Mouse (Mus musculus) kidney, embryonic 16.5 days (tissue): ENCODE results near the gene Fcgr4. TPM values are rescaled to one million over a fixed set of nuclear protein-coding genes. Genes with fewer than 3 reads are reported as not detected.
A peak's percentile ranks its signal among the peaks of the same experiment; 100 is the strongest.

Experiments used
- ATAC-seq: fragments of 200-750 bp; cut with Nextera tagmentation; 2 replicates; pipeline ENCODE4 v1.8.0; 2017; ENCODE audit warnings: moderate TSS enrichment; ENCODE audit not compliant: low FRiP score, low TSS enrichment
- H3K27ac ChIP-seq: fragments of 300-500 bp; sonication (generic); 2 replicates; pipeline ENCODE4 v1.5.1; 2014; ENCODE audit warnings: low read length
- H3K27me3 ChIP-seq: fragments of 300-500 bp; sonication (generic); 2 replicates; pipeline ENCODE4 v1.6.1; 2014; ENCODE audit warnings: low read length, control low read depth, mixed read lengths; ENCODE audit not compliant: insufficient read depth
- H3K36me3 ChIP-seq: fragments of 300-500 bp; sonication (generic); 2 replicates; pipeline ENCODE4 v1.6.1; 2014; ENCODE audit warnings: low read length, control low read depth, mixed read lengths; ENCODE audit not compliant: insufficient read depth
- H3K4me1 ChIP-seq: fragments of 300-500 bp; sonication (generic); 2 replicates; pipeline ENCODE4 v1.6.1; 2014; ENCODE audit warnings: low read length, control low read depth, mixed read lengths; ENCODE audit not compliant: insufficient read depth
- H3K4me2 ChIP-seq: fragments of 300-500 bp; sonication (generic); replicated peaks from 2 replicates; pipeline ENCODE4 v1.6.1; 2014; ENCODE audit warnings: low read depth, low read length
- H3K4me3 ChIP-seq: fragments of 300-500 bp; sonication (generic); 2 replicates; pipeline ENCODE4 v1.5.1; 2014; ENCODE audit warnings: mild to moderate bottlenecking, low read length
- H3K9ac ChIP-seq: fragments of 300-500 bp; sonication (generic); replicated peaks from 2 replicates; pipeline ENCODE4 v1.6.1; 2014; ENCODE audit warnings: low read length
- H3K9me3 ChIP-seq: fragments of 300-500 bp; sonication (generic); 2 replicates; pipeline ENCODE4 v1.6.1; 2016; ENCODE audit warnings: low read length, control low read depth
- WGBS: fragments of 180-500 bp; shearing (Covaris S2); extraction: QIAGEN DNeasy Blood & Tissue Kit; methylation state at CpG from one replicate; pipeline ENCODE4 v1.1.7; 2014; 5-methylcytosine and 5-hydroxymethylcytosine counted together
- polyA plus RNA-seq: library from polyadenylated mRNA; unstranded; fragments of >200 nt; fragmentation: Nextera tagmentation; extraction: Ambion mirVana; gene quantifications from 2 replicates; pipeline ENCODE4 v1.2.1, GENCODE M21; 2015

The Fcgr4 gene
- polyA plus RNA-seq, 1 experiment from 2014 or later, result 1.3 TPM

DNA sequence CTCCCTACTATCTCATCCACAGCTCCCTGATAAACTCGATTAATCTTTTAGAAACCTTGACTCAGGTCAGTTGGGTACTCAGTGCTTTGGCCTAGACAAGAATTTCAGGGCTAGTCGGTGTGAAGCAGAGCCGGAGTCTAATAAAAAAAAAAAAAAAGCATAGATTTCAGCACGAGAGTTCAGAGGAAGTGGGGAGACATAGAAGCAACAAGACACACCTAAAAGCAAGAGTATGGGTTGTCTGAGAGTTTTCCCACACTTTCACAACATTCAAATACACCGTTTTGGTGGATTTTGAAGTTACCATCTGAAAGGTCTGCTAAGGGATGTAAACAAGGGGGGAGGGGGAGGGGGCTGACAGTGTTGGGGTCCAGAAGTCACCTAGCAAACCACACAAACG, 13.6 kb upstream of the Fcgr4 start:
- no peaks in the 10 kb centered on the region for H3K4me1 ChIP-seq
- no peaks in the 10 kb centered on the region for H3K27me3 ChIP-seq
- H3K36me3 ChIP-seq, result no peaks in the 10 kb centered on the region
- ATAC-seq, result no peak
- no peak overlapping the region for H3K4me2 ChIP-seq
- no peak overlapping the region for H3K9ac ChIP-seq
- no peak overlapping the region for H3K4me3 ChIP-seq
- H3K27ac ChIP-seq, result no peak overlapping the region
- peaks cover under 1% of the 10 kb centered on the region; the same call in 1 of the 2 replicates for H3K9me3 ChIP-seq
- 63% methylated on average over 6 of the region's 6 CpGs for WGBS

DNA sequence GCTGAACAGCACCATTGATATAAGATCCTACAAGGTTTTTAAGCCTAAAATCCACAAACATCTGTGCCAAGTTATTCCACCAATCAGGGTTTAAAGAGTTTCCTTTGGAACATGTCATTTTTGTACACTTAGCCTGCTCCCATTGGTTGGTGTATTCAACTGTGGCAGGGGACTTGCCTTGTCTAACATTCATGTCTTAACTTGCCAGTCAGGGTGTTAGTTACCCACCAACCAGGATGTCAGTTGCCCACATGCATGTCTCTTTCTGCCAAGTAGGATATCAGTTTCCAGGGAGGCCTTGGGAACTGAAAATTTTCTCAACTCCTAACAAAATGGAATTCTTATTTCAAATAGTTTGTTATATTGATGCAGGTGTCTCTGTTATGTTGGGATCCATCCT, 13.1 kb upstream of the Fcgr4 start:
- ATAC-seq, result no peak
- H3K4me2 ChIP-seq, result no peak overlapping the region
- no peaks in the 10 kb centered on the region for H3K27me3 ChIP-seq
- H3K9me3 ChIP-seq, result peaks cover 3% of the 10 kb centered on the region; the same call in 1 of the 2 replicates
- H3K4me3 ChIP-seq, result no peak overlapping the region
- H3K36me3 ChIP-seq, result no peaks in the 10 kb centered on the region
- H3K27ac ChIP-seq, result no peak overlapping the region
- no peak overlapping the region for H3K9ac ChIP-seq
- no peaks in the 10 kb centered on the region for H3K4me1 ChIP-seq

DNA sequence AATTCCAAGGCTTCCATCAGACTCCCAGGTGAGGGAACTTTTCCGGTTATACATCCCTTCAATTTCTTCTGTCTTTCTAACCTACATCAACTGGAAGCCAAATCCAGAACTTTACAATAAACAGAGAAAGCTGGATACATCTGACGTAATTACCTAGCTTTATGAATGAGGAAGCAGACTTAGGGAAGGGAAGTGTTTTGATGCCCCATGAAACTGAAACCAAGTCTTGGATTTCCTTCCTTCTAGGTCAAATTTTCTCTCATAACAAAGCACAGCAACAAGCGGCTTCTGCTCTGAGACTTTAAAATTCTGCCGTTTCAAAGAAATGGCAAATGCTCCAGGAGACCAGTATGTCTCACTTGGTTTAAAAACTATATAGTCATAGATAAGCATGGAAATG, 12.4 kb upstream of the Fcgr4 start:
- 86% methylated on average over 4 of the region's 4 CpGs for WGBS

DNA sequence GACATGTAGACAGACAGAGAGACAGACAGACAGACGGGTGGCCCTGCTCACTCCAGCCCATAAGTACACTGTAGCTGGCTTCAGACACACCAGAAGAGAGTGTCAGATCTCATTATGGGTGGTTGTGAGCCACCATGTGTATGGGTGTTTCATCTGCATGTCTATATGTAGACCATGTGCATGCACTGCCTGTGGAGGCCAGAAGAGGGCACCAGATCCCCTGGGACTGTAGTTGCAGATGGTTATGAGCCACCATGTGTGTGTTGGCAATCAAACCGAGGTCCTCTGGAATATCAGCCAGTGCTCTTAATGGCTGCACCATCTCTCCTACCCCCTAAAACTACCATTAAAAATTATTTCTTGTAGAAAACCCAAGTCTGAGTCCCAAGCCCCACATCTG, 11.8 kb upstream of the Fcgr4 start:
- Histone ChIP-seq H3K36me3 (no peaks in the 10 kb centered on the region), H3K9ac (no peak overlapping the region), H3K27me3 (no peaks in the 10 kb centered on the region), H3K9me3 (peaks cover 3% of the 10 kb centered on the region; the same call in 1 of the 2 replicates), H3K4me3 (no peak overlapping the region), H3K27ac (no peak overlapping the region), H3K4me2 (no peak overlapping the region), H3K4me1 (no peaks in the 10 kb centered on the region)
- WGBS, result 88% methylated on average over 2 of the region's 2 CpGs
- no peak for ATAC-seq

More for the DNA sequence above, 12.4 kb upstream of the Fcgr4 start:
- no peaks in the 10 kb centered on the region for H3K4me1 ChIP-seq
- H3K27ac ChIP-seq, result no peak overlapping the region
- H3K9me3 ChIP-seq, result peaks cover 3% of the 10 kb centered on the region; the same call in 1 of the 2 replicates
- H3K4me2 ChIP-seq, result no peak overlapping the region
- H3K36me3 ChIP-seq, result no peaks in the 10 kb centered on the region
- H3K4me3 ChIP-seq, result no peak overlapping the region
- no peaks in the 10 kb centered on the region for H3K27me3 ChIP-seq
- no peak overlapping the region for H3K9ac ChIP-seq
- ATAC-seq, result no peak

DNA sequence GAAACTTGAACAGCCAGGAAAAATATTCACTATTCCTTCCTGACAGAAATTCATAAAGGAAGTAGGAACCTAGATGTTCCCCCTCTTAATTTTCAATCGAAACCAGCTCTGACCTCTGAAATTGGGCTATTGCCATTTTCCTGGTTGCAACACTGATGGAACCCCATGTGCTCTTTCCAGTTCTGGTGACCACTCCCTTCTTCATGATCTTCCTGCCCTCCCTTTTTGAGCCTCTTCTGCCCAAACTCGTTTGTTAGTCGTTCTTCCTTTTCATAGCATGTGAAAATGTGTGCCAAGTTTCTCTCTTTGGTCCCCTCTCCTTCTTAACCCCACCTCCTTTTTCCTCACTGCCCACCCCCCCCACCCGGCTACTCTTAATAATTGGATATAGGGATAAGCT, 7.0 kb upstream of the Fcgr4 start:
- Histone ChIP-seq H3K9me3 (peaks cover 3% of the 10 kb centered on the region; the same call in 1 of the 2 replicates), H3K27ac (no peak overlapping the region), H3K9ac (no peak overlapping the region), H3K4me2 (no peak overlapping the region), H3K4me3 (no peak overlapping the region), H3K36me3 (no peaks in the 10 kb centered on the region), H3K4me1 (no peaks in the 10 kb centered on the region), H3K27me3 (no peaks in the 10 kb centered on the region)
- 85% methylated on average over 4 of the region's 4 CpGs for WGBS
- no peak for ATAC-seq

DNA sequence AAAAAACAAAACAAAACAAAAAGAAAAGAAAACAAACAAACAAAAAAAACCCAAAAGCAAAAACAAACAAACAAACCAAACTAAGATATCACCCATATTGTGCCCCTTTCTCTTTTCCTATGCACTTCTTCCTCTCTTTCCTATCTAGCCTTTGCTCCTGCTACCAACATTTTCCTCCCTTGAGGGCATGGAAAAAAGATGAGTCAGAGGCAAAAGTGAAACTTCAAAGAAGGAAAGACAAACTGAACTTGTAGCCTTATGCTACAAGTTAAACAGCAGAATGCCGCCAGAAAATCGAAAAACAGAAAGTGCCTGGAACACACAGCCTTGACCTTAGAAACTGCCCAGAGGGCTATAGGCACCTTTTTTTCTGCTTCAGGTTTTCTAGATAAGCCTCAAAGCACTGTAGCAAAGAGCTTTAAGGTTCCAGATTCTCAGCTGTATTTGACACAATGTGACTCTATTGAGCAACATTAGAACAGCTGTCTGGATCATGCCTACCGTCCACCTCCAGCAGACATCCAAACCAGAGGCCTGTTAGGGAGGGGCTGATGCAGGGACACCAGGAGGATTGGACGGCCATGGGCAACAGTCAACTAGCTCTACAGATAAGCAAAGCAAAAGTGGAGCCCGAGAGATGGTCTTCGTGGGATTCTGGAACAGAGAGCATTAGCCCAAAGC, 1.9 kb upstream of the Fcgr4 start:
- no peak overlapping the region for H3K9ac ChIP-seq
- no peaks in the 10 kb centered on the region for H3K4me1 ChIP-seq
- 80% methylated on average over 6 of the region's 6 CpGs for WGBS

DNA sequence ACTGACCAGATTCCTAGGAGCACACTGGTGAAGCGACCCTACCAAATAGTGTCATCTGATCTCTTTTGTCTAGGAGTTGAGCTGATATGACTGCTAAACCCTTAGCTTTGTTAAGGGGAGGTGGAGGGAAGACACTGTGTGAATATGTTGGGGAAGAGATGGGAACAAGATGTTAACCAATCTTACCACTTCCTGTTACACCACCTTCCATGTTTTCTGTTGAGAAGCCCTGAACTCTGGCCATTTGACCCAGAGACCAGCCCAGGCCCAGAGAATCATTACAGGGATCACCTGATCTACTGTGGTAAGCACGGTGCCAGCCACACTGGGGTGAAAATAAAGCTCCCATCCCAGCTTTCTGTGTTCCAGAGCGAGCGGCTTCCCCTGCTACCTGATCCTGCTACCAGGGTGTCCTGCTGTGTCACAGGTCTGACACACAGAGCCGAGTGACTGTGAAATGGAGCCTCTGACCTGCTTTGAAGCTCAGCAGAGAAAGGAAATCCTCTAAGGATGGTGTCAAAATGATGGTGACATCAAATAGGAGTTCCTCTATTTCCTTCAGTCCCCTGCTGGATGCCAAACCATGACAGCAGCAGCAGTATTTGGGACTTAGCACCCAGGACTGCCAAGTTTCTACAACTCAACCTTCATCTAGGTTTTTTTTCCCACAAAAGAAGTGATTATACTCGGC, 1.1 kb upstream of the Fcgr4 start:
- H3K4me3 ChIP-seq, result no peak overlapping the region
- ATAC-seq, result no peak
- 32% methylated on average over 6 of the region's 6 CpGs for WGBS

More for the DNA sequence above, 1.9 kb upstream of the Fcgr4 start:
- no peak overlapping the region for H3K27ac ChIP-seq
- H3K9me3 ChIP-seq, result no peaks in the 10 kb centered on the region
- H3K4me2 ChIP-seq, result no peak overlapping the region
- H3K36me3 ChIP-seq, result no peaks in the 10 kb centered on the region
- H3K4me3 ChIP-seq, result no peak overlapping the region
- no peak for ATAC-seq
- no peaks in the 10 kb centered on the region for H3K27me3 ChIP-seq

DNA sequence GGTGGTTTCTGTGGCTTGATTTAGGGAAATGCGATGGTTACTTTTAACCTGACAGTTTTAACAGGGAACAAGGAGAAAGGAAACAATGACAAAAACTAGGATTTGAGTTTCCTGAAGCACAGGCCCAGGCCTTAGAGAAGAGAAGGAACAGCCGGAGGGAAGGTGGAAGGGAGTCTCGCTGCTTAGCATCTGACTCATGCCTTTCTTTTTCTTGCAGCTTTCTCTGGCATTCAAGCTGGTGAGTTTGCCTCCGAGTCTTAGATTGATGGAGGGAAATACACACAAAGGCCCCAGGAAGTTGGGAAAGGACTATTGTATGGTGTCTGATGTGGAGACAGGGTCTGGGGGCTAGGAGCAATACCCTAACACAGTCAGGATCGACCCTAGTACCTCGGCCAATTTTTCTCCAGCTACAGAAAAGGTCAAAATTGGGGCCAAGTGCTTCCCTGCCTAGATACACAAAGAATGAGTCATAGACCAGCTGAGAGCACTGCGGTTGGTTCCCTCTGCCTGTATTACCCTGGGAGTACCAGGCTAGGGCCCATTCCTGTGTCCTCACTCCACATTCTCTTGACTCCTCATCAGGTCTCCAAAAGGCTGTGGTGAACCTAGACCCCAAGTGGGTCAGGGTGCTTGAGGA, 711 bp downstream of the Fcgr4 start:
- H3K4me2 ChIP-seq, result no peak overlapping the region
- ATAC-seq, result no peak
- no peak overlapping the region for H3K27ac ChIP-seq
- no peaks in the 10 kb centered on the region for H3K9me3 ChIP-seq
- H3K27me3 ChIP-seq, result no peaks in the 10 kb centered on the region
- no peaks in the 10 kb centered on the region for H3K4me1 ChIP-seq
- no peaks in the 10 kb centered on the region for H3K36me3 ChIP-seq
- 79% methylated on average over 7 of the region's 7 CpGs for WGBS
- H3K9ac ChIP-seq, result no peak overlapping the region
- H3K4me3 ChIP-seq, result no peak overlapping the region

More for the DNA sequence above, 1.1 kb upstream of the Fcgr4 start:
- Histone ChIP-seq H3K36me3 (no peaks in the 10 kb centered on the region), H3K9ac (no peak overlapping the region), H3K9me3 (no peaks in the 10 kb centered on the region), H3K4me1 (no peaks in the 10 kb centered on the region), H3K4me2 (no peak overlapping the region), H3K27me3 (no peaks in the 10 kb centered on the region), H3K27ac (no peak overlapping the region)

DNA sequence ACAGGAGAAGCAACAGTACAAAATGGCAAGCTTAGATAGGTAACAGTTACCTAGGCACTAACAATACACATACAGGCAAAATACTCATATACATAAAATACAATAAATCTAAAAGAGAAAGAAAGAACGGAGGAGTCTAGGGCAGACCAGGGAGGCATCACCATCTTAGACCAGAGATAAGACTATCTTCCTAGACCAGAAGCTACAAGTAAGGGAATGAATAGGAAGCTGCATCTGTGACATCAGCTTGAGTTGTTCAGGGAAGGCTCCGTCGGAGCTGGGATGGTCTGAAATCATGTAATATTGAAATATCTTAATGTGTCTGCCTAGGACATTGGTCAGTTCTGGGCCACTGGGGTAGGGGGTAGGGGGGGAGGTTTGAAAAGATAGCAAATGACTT, 13.0 kb downstream of the Fcgr4 start:
- no peaks in the 10 kb centered on the region for H3K9me3 ChIP-seq
- WGBS, result 91% methylated on average over 3 of the region's 3 CpGs
- H3K36me3 ChIP-seq, result no peaks in the 10 kb centered on the region
- no peak overlapping the region for H3K27ac ChIP-seq
- no peak for ATAC-seq
- H3K9ac ChIP-seq, result no peak overlapping the region
- H3K4me3 ChIP-seq, result no peak overlapping the region
- H3K4me1 ChIP-seq, result peaks cover 10% of the 10 kb centered on the region
- H3K4me2 ChIP-seq, result no peak overlapping the region
- H3K27me3 ChIP-seq, result peaks cover 24% of the 10 kb centered on the region

DNA sequence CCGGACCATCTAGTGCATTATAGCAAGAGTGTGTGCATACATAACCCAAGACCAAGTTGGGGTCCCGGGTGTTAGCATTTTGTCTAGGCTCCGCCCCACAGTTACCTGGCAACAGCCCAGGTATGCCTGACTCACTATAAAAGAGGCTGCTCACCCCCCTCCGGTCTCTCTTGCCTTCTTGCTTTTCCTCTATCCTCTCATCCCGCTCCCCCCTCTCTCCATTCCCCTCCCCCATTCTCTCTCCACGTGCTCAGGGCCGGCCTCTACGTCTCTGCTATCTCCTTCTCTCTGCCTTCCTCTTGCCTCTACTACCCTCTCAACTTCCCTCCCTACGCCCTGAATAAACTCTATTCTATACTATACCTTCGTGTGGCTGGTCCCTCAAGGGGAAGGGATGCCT, 14.0 kb downstream of the Fcgr4 start:
- Histone ChIP-seq H3K9ac (peak overlapping the region; percentile 55; the same call in 1 of the 2 replicates), H3K36me3 (no peaks in the 10 kb centered on the region), H3K27me3 (peaks cover 24% of the 10 kb centered on the region), H3K4me3 (peak overlapping the region; percentile 56), H3K4me2 (peak overlapping the region; percentile 89), H3K9me3 (no peaks in the 10 kb centered on the region), H3K4me1 (peaks cover 10% of the 10 kb centered on the region), H3K27ac (no peak overlapping the region)
- ATAC-seq, result peak; percentile 3; the same call in 1 of the 2 replicates
- 4% methylated on average over 10 of the region's 10 CpGs for WGBS
